Mouse (Mus musculus) kidney, adult 2 months (tissue): ENCODE data around the gene Pet100. TPM values are rescaled to one million over a fixed set of nuclear protein-coding genes. Genes with fewer than 3 reads are reported as not detected.

Experiments
- DNase-seq: peaks from one replicate; pipeline ENCODE4 v3.0.0; 2021
- H3K27ac ChIP-seq: fragments of 200-500 bp; 2 replicates; pipeline ENCODE4 v1.5.1; 2012; ENCODE audit warnings: low read depth, low read length, control low read depth, inconsistent platforms; ENCODE audit not compliant: insufficient read depth
- H3K27me3 ChIP-seq: fragments of 200-500 bp; replicated peaks from 2 replicates; pipeline ENCODE4 v1.6.1; 2012; ENCODE audit warnings: mild to moderate bottlenecking, moderate library complexity, low read length, inconsistent platforms; ENCODE audit not compliant: control insufficient read depth, insufficient read depth
- H3K36me3 ChIP-seq: fragments of 200-500 bp; 2 replicates; pipeline ENCODE4 v1.6.1; 2012; ENCODE audit warnings: mild to moderate bottlenecking, moderate library complexity, low read length, inconsistent platforms; ENCODE audit not compliant: control insufficient read depth, insufficient read depth
- H3K4me1 ChIP-seq: fragments of 200-500 bp; 2 replicates; pipeline ENCODE4 v1.6.1; 2011; ENCODE audit warnings: low read length; ENCODE audit not compliant: control insufficient read depth, insufficient read depth
- H3K4me3 ChIP-seq: fragments of 200-500 bp; 2 replicates; pipeline ENCODE4 v1.5.1; 2011; ENCODE audit warnings: mild to moderate bottlenecking, low read depth, low read length, control low read depth; ENCODE audit not compliant: insufficient read depth
- CTCF ChIP-seq: fragments of 200-500 bp; conservative IDR thresholded peaks from 2 replicates; pipeline ENCODE4 v1.5.1; 2011; ENCODE audit warnings: low read depth, mild to moderate bottlenecking, control low read depth, low read length, moderate library complexity, mixed read lengths; ENCODE audit not compliant: insufficient read depth, insufficient read length
- POLR2A ChIP-seq: fragments of 200-500 bp; IDR thresholded peaks from one replicate; pipeline ENCODE4 v1.6.1; 2011; ENCODE audit warnings: low read depth, low read length, control low read depth
- WGBS: fragments of 180-500 bp; shearing (Covaris S2); methylation state at CpG from one replicate; pipeline ENCODE4 v1.1.7; 2018; 5-methylcytosine and 5-hydroxymethylcytosine counted together
- polyA plus RNA-seq: library from polyadenylated mRNA; depleted of rRNA; stranded (reverse); fragments of >200 nt; gene quantifications from 2 replicates; pipeline ENCODE4 v1.2.3, GENCODE M21; 2012

The Pet100 gene
- polyA plus RNA-seq, 1 experiment: 27.2 TPM

- H3K4me1 ChIP-seq: 0 out of 2 replicates have a peak, but pooled peaks cover 5% of the 10 kb centered on the region
- no peak overlapping the region for H3K4me3 ChIP-seq
- H3K27me3 ChIP-seq: no peaks in the 10 kb centered on the region
- WGBS: 42% methylated on average over 5 of the region's 5 CpGs
- TF ChIP-seq POLR2A (no peak), CTCF (no peak)
- H3K27ac ChIP-seq: no peak overlapping the region
- no peak for DNase-seq
- no peaks in the 10 kb centered on the region for H3K36me3 ChIP-seq
Observed at GRCm38 (mm10) chr8:3626971-3627370, 5.6 kb downstream of the Pet100 start.

- Histone ChIP-seq H3K4me1 (no peaks in the 10 kb centered on the region), H3K4me3 (no peak overlapping the region), H3K36me3 (no peaks in the 10 kb centered on the region), H3K27me3 (no peaks in the 10 kb centered on the region), H3K27ac (no peak overlapping the region)
- TF ChIP-seq CTCF (peak; percentile 56), POLR2A (no peak)
- 20% methylated on average over 5 of the region's 5 CpGs for WGBS
- peak; percentile 65 for DNase-seq
Observed at GRCm38 (mm10) chr8:3628014-3628413, 6.7 kb downstream of the Pet100 start.

- Histone ChIP-seq H3K27ac (peak within 1 kb of the TSS; percentile 13; the same call in 1 of the 2 replicates), H3K4me1 (no peaks in the 10 kb centered on the region)
- peak; percentile 91 for DNase-seq
Observed at GRCm38 (mm10) chr8:3630647-3631477, 9.5 kb downstream of the Pet100 start, which contains the start of gene Stxbp2. Stxbp2 (plus strand) TSS chr8:3630955.

GRCm38 (mm10) chr8:3631478-3631875 is 10.1 kb downstream of the Pet100 start:
- H3K4me1 ChIP-seq: no peaks in the 10 kb centered on the region
- TF ChIP-seq POLR2A (no peak), CTCF (no peak)
- H3K36me3 ChIP-seq: no peaks in the 10 kb centered on the region
- H3K4me3 ChIP-seq: peak overlapping the region; percentile 73
- H3K27me3 ChIP-seq: no peaks in the 10 kb centered on the region
- peak overlapping the region; percentile 13; the same call in 1 of the 2 replicates for H3K27ac ChIP-seq
- whole genome bisulfite sequencing: 8% methylated on average over 8 of the region's 8 CpGs
- DNase-seq: peak; percentile 27

More at GRCm38 (mm10) chr8:3630647-3631477, 9.5 kb downstream of the Pet100 start, which contains the start of gene Stxbp2:
- TF ChIP-seq CTCF (no peak), POLR2A (peak; percentile 61)
- Histone ChIP-seq H3K4me3 (peak within 1 kb of the TSS; percentile 73), H3K36me3 (no peaks in the 10 kb centered on the region), H3K27me3 (no peaks in the 10 kb centered on the region)
- 4% methylated on average over 47 of the region's 47 CpGs for WGBS

- 21% methylated on average over 5 of the region's 5 CpGs for WGBS
- DNase-seq: peak; percentile 67
- Histone ChIP-seq H3K36me3 (no peaks in the 10 kb centered on the region), H3K4me1 (no peaks in the 10 kb centered on the region), H3K4me3 (no peak overlapping the region), H3K27ac (no peak overlapping the region), H3K27me3 (no peaks in the 10 kb centered on the region)
- no peak for TF ChIP-seq POLR2A
- peak; percentile 46 for TF ChIP-seq CTCF
Observed at GRCm38 (mm10) chr8:3645804-3646203, 24.5 kb downstream of the Pet100 start.

- Histone ChIP-seq H3K27me3 (no peaks in the 10 kb centered on the region), H3K27ac (no peak overlapping the region), H3K4me3 (no peak overlapping the region), H3K36me3 (no peaks in the 10 kb centered on the region), H3K4me1 (no peaks in the 10 kb centered on the region)
- no peak for DNase-seq
- 77% methylated on average over 6 of the region's 6 CpGs for WGBS
- no peak for TF ChIP-seq CTCF
- TF ChIP-seq POLR2A: no peak
Observed at GRCm38 (mm10) chr8:3646824-3647531, 25.6 kb downstream of the Pet100 start.

GRCm38 (mm10) chr8:3647561-3647960 is 26.2 kb downstream of the Pet100 start:
- TF ChIP-seq POLR2A (no peak), CTCF (no peak)
- 36% methylated on average over 4 of the region's 4 CpGs for WGBS
- H3K4me1 ChIP-seq: no peaks in the 10 kb centered on the region
- H3K27me3 ChIP-seq: no peaks in the 10 kb centered on the region
- no peak overlapping the region for H3K4me3 ChIP-seq
- DNase-seq: peak; percentile 41
- H3K27ac ChIP-seq: no peak overlapping the region
- no peaks in the 10 kb centered on the region for H3K36me3 ChIP-seq
